Mouse (Mus musculus) heart, adult 2 months (tissue): Measurements from ENCODE around the gene Fgfr2.

Experiments
- CTCF ChIP-seq: fragments of 200-600 bp; IDR thresholded peaks from 2 replicates; pipeline ENCODE4 v1.8.1; 2022; ENCODE audit warnings: antibody characterized with exemption, mild to moderate bottlenecking, moderate library complexity
- POLR2A ChIP-seq: fragments of 200-500 bp; IDR thresholded peaks from 2 replicates; pipeline ENCODE4 v1.6.1; 2011; ENCODE audit warnings: mild to moderate bottlenecking, low read depth, low read length, control low read depth; ENCODE audit not compliant: insufficient read depth

- TF ChIP-seq CTCF, result no peak
- 0 out of 2 replicates have a peak, but pooled peaks have one; percentile 27 for TF ChIP-seq POLR2A
Observed at GRCm38 (mm10) chr7:132803962-132804361, 319.2 kb downstream of the Fgfr2 start.
